Mouse (Mus musculus) megakaryocyte, embryonic 14.5 days (primary cell): ENCODE measurements around the gene Mier3.

ENCODE experiments used
- FLI1 ChIP-seq: IDR thresholded peaks from 2 replicates; pipeline ENCODE4 v1.6.1; 2012; ENCODE audit warnings: low read length, inconsistent platforms, mixed read lengths
- GATA1 ChIP-seq: IDR thresholded peaks from 3 replicates; pipeline ENCODE4 v1.6.1; 2012; ENCODE audit warnings: mixed read lengths, low read length, inconsistent platforms, borderline replicate concordance

DNA sequence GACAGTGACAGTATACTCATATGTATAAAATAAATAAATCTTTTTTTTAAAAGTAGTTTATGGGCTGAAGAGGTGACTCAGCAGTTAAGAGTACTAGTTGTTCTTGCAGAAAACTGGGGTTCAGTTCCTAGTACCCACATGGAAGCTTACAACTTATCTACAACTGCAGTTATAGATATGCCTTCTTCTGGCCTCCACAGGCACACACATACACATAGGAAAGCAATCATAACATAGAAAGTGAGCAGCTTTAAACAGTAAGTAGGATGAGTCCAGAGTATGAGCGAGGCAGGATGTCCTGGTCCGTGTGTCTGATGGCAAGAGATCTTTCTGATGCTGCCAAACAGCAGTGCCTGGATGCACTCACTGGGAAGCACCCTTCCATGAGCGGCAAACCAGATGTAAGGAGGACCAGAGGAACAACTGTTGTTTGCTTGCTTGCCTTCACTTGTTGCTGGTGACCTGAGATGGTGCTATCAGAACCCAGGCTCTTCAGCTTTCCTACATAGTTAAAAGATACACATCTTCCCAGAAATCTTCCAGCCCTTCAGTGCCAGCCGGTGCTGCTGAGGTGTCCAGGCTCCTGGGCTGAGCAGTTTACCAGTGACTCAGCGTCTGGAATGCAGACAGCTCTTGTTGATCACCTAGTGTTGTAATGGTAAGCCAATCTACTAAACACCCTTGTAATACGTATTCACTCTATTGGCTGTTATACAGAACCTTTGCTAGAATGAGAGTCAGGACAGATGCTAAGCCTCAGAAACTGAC, 63.6 kb downstream of the Mier3 start:
- TF ChIP-seq GATA1 (no peak), FLI1 (no peak)
